Mouse (Mus musculus): ENCODE measurements at regions not wholly inside any gene's neighbourhood (a gene's known extent, or its start where the extent isn't known, plus 50 kb on each side); places are given as distances from the start of the nearest gene placed in this dataset.

DNA sequence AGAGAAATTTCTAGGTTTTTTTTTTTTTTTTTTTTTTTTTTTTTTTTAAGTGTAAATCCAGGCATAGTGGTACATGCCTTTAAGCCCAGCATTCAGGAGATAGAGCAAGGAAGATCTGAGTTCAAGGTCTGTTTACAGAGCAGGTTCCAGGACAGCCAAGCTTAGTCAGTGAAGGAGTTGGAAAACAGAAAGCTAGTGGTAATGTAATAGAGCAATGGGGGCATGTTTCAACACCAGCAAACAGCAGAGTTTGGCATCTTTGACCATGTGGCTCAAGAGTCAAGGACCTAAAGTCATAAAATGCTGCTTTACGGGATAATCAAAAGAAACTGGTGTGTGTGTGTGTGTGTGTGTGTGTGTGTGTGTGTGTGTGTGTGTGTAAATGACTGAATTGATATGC is 113.3 kb upstream of the Slc25a13 start:
- no peak for TF ChIP-seq GATA4 (IDR thresholded peaks at IDR 0.05; ENCODE audit: insufficient replicate concordance, low read length)

DNA sequence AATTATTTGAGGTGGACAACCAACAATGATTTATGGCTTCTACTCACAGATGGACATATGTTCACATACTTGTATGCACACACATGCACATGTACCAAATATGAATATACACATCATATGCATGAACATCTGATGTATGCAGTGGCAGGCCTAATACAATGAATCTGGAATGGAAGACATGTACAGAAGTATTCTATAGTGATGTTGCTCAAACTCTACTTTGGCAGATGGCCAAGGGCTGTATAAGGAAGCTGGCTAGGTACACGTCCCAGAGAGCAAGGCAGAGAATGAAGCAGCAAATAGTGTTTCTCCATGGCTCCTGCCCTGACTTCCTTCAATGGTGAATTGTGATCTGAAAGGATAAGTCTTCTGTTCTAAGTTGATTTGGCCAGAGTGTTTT is 108.5 kb upstream of the Slc25a13 start:
- TF ChIP-seq GATA4 (IDR thresholded peaks at IDR 0.05; ENCODE audit: insufficient replicate concordance, low read length): no peak

GRCm38 (mm10) chr6:6316725-6317124 is 99.8 kb upstream of the Slc25a13 start:
- TF ChIP-seq GATA4 (IDR thresholded peaks at IDR 0.05; ENCODE audit: insufficient replicate concordance, low read length): no peak

DNA sequence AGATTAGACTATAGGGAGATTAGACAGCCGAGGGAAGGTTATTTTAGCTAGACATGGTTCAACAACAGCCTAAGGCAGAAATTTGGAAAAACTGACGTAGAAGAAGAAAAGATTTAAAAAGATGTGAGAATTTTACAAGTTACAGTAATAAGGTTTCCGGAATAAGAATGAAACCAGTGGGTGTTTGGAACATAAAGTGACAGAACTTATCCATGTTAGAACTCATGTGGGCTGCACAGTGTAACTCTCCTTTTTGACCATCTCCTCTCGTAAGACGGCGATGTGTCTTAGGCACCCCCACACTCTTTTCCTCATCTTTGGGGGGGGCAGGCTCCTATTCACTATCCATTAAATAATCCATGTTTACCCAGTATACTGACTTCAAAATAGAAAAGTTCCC is 96.2 kb upstream of the Slc25a13 start:
- no peak for TF ChIP-seq GATA4 (IDR thresholded peaks at IDR 0.05; ENCODE audit: insufficient replicate concordance, low read length)

- no peak for TF ChIP-seq GATA4 (IDR thresholded peaks at IDR 0.05; ENCODE audit: insufficient replicate concordance, low read length)
These were observed 93.2 kb upstream of the Slc25a13 start for GRCm38 (mm10) chr6:6310213-6310612.

GRCm38 (mm10) chr6:6307618-6308017 is 90.6 kb upstream of the Slc25a13 start:
- TF ChIP-seq GATA4 (IDR thresholded peaks at IDR 0.05; ENCODE audit: insufficient replicate concordance, low read length): no peak

GRCm38 (mm10) chr6:6303767-6304166 is 86.8 kb upstream of the Slc25a13 start:
- no peak for TF ChIP-seq GATA4 (IDR thresholded peaks at IDR 0.05; ENCODE audit: insufficient replicate concordance, low read length)

GRCm38 (mm10) chr6:6301001-6301510 is 84.1 kb upstream of the Slc25a13 start:
- no peak for TF ChIP-seq GATA4 (IDR thresholded peaks at IDR 0.05; ENCODE audit: insufficient replicate concordance, low read length)

- TF ChIP-seq GATA4 (IDR thresholded peaks at IDR 0.05; ENCODE audit: insufficient replicate concordance, low read length): peak; percentile 43; the same call in 1 of the 2 replicates
These were observed 82.2 kb upstream of the Slc25a13 start for GRCm38 (mm10) chr6:6298867-6299852.

GRCm38 (mm10) chr6:6291781-6292180 is 74.8 kb upstream of the Slc25a13 start:
- TF ChIP-seq GATA4 (IDR thresholded peaks at IDR 0.05; ENCODE audit: insufficient replicate concordance, low read length): no peak

GRCm38 (mm10) chr6:6290427-6290826 is 73.5 kb upstream of the Slc25a13 start:
- no peak for TF ChIP-seq GATA4 (IDR thresholded peaks at IDR 0.05; ENCODE audit: insufficient replicate concordance, low read length)

DNA sequence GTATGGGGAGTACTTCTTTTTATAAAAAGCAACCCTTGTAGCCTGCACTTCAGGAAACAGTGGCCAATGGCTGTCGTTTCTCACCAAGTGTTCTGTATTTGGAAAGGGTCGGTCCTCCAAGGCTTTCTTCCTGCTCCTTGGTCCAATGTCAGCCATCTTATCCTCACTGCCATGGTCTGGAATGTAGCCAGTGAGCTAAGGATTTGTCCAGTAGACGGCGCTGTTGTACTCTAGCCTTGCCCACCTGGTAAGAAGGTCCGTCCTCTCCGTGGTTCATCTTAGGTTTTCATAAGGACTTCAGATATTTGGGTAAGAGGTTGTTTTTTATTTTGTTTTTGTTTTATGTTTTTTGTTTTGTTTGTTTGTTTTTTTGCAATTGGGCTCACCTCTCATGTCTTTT is 72.8 kb upstream of the Slc25a13 start:
- no peak for TF ChIP-seq GATA4 (IDR thresholded peaks at IDR 0.05; ENCODE audit: insufficient replicate concordance, low read length)

DNA sequence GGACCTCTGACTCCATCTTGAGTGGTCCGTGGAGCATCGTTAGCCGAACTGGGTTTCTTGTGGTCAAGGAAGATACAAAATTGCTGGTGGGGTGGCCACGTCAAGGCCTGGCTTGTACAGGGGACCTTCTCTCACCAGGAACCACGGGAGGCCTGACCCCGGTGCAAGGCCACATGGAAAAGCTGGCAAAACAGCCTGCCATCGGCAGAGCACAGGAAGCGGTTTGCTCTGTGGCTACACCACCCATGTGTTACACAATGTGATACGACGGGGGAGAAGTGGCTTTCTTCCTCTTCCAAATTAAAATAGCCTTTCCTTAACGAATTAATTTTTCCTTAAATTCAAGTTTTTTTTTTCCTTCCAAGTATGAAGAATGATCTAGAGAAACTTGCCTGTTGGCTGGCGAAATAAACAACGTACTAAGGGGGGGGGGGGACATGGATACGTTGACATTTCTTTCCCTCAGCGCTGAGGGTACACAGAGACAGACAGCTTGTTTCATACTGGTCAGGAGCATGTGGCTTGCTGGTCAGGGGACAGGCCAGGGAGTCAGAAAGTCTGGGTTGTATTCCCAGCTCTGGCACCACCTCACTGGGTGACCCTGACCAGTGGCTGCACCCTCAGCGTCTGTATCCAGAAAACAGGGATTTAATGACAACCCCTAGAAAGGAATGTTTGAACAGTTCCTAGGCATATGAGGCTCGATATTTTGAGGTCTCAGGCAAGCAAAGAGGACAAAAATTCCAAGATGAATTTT is 64.0 kb upstream of the Slc25a13 start:
- no peak for TF ChIP-seq GATA4 (IDR thresholded peaks at IDR 0.05; ENCODE audit: insufficient replicate concordance, low read length)

DNA sequence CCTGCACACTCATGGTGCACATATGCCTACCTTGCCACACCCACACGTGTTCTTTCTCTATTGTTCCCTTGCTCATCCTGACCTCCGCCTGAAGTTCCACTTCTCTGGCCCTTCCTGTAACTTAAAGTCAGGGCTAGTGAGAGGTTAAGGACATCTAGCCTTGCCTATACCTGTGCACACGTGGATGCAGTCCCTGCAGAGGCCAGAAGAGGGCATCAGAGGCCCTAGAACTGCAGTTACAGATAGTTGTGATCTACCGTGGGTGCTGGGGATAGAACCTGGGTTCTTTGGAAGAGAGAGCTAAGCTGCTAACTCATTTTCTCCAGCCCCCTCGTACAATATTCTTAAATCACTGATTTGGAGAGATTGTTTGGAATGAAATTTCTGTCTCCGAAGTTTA is 62.7 kb upstream of the Slc25a13 start:
- TF ChIP-seq GATA4 (IDR thresholded peaks at IDR 0.05; ENCODE audit: insufficient replicate concordance, low read length): no peak

GRCm38 (mm10) chr6:6270545-6270944 is 53.6 kb upstream of the Slc25a13 start:
- TF ChIP-seq GATA4 (IDR thresholded peaks at IDR 0.05; ENCODE audit: insufficient replicate concordance, low read length): no peak
